Mouse (Mus musculus): ENCODE measurements at regions not wholly inside any gene's neighbourhood (a gene's known extent, or its start where the extent isn't known, plus 50 kb on each side); places are given as distances from the start of the nearest gene placed in this dataset.

GRCm38 (mm10) chr7:40699633-40700032, 198.5 kb upstream of the Vstm2b start:
- no peak for DNase-seq (ENCODE audit: low spot score in 2 of 2)
- Histone ChIP-seq H3K4me3 (no peak overlapping the region), H3K27ac (no peak overlapping the region)
- no peak for TF ChIP-seq CTCF (conservative IDR thresholded peaks at IDR 0.05)

GRCm38 (mm10) chr7:40700656-40701055, 197.5 kb upstream of the Vstm2b start:
- no peak for DNase-seq (ENCODE audit: low spot score in 2 of 2)
- no peak overlapping the region for H3K27ac ChIP-seq
- H3K4me3 ChIP-seq: no peak overlapping the region
- no peak for TF ChIP-seq CTCF (conservative IDR thresholded peaks at IDR 0.05)

GRCm38 (mm10) chr7:40702191-40703045, 195.7 kb upstream of the Vstm2b start:
- Histone ChIP-seq H3K4me3 (no peak overlapping the region), H3K27ac (no peak overlapping the region)
- DNase-seq (ENCODE audit: low spot score in 2 of 2): no peak
- TF ChIP-seq CTCF (conservative IDR thresholded peaks at IDR 0.05): no peak

GRCm38 (mm10) chr7:40708231-40708630, 189.9 kb upstream of the Vstm2b start:
- no peak for TF ChIP-seq CTCF (conservative IDR thresholded peaks at IDR 0.05)

GRCm38 (mm10) chr7:40717991-40718390, 180.1 kb upstream of the Vstm2b start:
- no peak overlapping the region for H3K27ac ChIP-seq
- DNase-seq (ENCODE audit: low spot score in 2 of 2): no peak
- H3K4me3 ChIP-seq: no peak overlapping the region
- TF ChIP-seq CTCF (conservative IDR thresholded peaks at IDR 0.05): no peak

More at GRCm38 (mm10) chr7:40708231-40708630, 189.9 kb upstream of the Vstm2b start:
- no peak for DNase-seq (ENCODE audit: low spot score in 2 of 2)
- Histone ChIP-seq H3K27ac (no peak overlapping the region), H3K4me3 (no peak overlapping the region)

- TF ChIP-seq CTCF (conservative IDR thresholded peaks at IDR 0.05): no peak
- no peak overlapping the region for H3K27ac ChIP-seq
- no peak overlapping the region for H3K4me3 ChIP-seq
- DNase-seq (ENCODE audit: low spot score in 2 of 2): no peak
These were observed 161.1 kb upstream of the Vstm2b start for GRCm38 (mm10) chr7:40736971-40737468.

- no peak overlapping the region for H3K27ac ChIP-seq
- DNase-seq (ENCODE audit: low spot score in 2 of 2): no peak
These were observed 160.6 kb upstream of the Vstm2b start for GRCm38 (mm10) chr7:40737496-40737895.

GRCm38 (mm10) chr7:40738174-40738573, 160.0 kb upstream of the Vstm2b start:
- Histone ChIP-seq H3K27ac (no peak overlapping the region), H3K4me3 (no peak overlapping the region)
- TF ChIP-seq CTCF (conservative IDR thresholded peaks at IDR 0.05): no peak
- DNase-seq (ENCODE audit: low spot score in 2 of 2): no peak

More at GRCm38 (mm10) chr7:40737496-40737895, 160.6 kb upstream of the Vstm2b start:
- no peak for TF ChIP-seq CTCF (conservative IDR thresholded peaks at IDR 0.05)
- no peak overlapping the region for H3K4me3 ChIP-seq

- H3K4me3 ChIP-seq: no peak overlapping the region
- no peak overlapping the region for H3K27ac ChIP-seq
- DNase-seq (ENCODE audit: low spot score in 2 of 2): no peak
- TF ChIP-seq CTCF (conservative IDR thresholded peaks at IDR 0.05): no peak
These were observed 155.5 kb upstream of the Vstm2b start for GRCm38 (mm10) chr7:40742553-40743151.

GRCm38 (mm10) chr7:40751779-40752178, 146.3 kb upstream of the Vstm2b start:
- no peak for DNase-seq (ENCODE audit: low spot score in 2 of 2)
- H3K4me3 ChIP-seq: no peak overlapping the region
- no peak overlapping the region for H3K27ac ChIP-seq
- TF ChIP-seq CTCF (conservative IDR thresholded peaks at IDR 0.05): no peak

GRCm38 (mm10) chr7:40752195-40752594, 145.9 kb upstream of the Vstm2b start:
- TF ChIP-seq CTCF (conservative IDR thresholded peaks at IDR 0.05): no peak
- no peak overlapping the region for H3K4me3 ChIP-seq
- H3K27ac ChIP-seq: no peak overlapping the region
- no peak for DNase-seq (ENCODE audit: low spot score in 2 of 2)

- H3K4me3 ChIP-seq: no peak overlapping the region
- DNase-seq (ENCODE audit: low spot score in 2 of 2): no peak
- TF ChIP-seq CTCF (conservative IDR thresholded peaks at IDR 0.05): no peak
- no peak overlapping the region for H3K27ac ChIP-seq
These were observed 144.6 kb upstream of the Vstm2b start for GRCm38 (mm10) chr7:40753490-40753889.

- peak; percentile 18; the same call in 1 of the 2 replicates for TF ChIP-seq CTCF (conservative IDR thresholded peaks at IDR 0.05)
- Histone ChIP-seq H3K27ac (no peak overlapping the region), H3K4me3 (no peak overlapping the region)
- DNase-seq (ENCODE audit: low spot score in 2 of 2): peak; percentile 59 to 73
These were observed 135.6 kb upstream of the Vstm2b start for GRCm38 (mm10) chr7:40762520-40762919.

Measured in layer of hippocampus, adult 2 months (tissue).